Mouse (Mus musculus): ENCODE data around the gene Uhrf1. TPM values are rescaled to one million over a fixed set of nuclear protein-coding genes. Genes with fewer than 3 reads are reported as not detected.

Gene Uhrf1
- total RNA-seq, 1 experiment from 2014 or later = 25.6 TPM

GRCm38 (mm10) chr17:56275842-56276480 is 27.2 kb upstream of the Uhrf1 start:
- DNase-seq = peak; percentile 64

GRCm38 (mm10) chr17:56276643-56277566 is 26.2 kb upstream of the Uhrf1 start, which contains the start of gene Ticam1:
TSS of gene Ticam1 (minus strand) at chr17:56276786.
- DNase-seq = peak; percentile 95

GRCm38 (mm10) chr17:56277567-56277893 is 25.6 kb upstream of the Uhrf1 start:
- no peak for DNase-seq

GRCm38 (mm10) chr17:56278340-56278739 is 24.8 kb upstream of the Uhrf1 start:
- no peak for DNase-seq

DNA sequence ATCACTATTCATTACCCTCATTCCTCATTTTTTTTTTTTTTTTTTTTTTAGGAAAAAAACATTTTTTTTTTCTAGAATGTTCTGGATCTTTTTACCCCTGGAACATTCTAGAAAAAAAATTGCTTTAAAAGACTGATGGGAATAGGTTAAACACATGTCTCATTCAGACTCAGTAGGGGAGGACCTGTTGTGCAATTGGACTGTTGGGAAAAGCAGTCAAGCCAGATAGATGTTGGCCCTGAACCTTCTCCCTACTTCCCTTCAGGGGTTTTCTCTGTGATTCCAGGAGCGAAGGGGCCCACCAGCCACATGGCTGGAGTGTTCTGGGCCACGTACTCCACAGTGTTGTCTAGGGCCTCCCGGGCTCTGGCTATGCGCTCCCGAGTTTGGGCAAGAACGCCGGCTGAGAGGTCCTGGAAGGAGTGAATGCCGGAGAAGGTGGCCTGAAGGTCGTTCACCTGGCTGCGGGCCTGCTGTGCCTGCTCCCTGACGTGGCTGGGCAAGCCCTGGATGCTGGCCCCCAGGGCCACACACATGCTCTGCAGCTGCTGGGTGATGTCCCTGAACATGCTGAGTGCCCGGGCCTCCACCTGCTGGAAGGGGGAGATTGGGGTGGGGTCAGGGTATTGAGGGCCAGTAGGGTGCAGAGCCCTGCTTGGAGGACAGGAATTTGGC is 23.5 kb upstream of the Uhrf1 start:
- peak; percentile 73 for DNase-seq

GRCm38 (mm10) chr17:56281193-56281592 is 21.9 kb upstream of the Uhrf1 start:
- peak; percentile 40 for DNase-seq

DNA sequence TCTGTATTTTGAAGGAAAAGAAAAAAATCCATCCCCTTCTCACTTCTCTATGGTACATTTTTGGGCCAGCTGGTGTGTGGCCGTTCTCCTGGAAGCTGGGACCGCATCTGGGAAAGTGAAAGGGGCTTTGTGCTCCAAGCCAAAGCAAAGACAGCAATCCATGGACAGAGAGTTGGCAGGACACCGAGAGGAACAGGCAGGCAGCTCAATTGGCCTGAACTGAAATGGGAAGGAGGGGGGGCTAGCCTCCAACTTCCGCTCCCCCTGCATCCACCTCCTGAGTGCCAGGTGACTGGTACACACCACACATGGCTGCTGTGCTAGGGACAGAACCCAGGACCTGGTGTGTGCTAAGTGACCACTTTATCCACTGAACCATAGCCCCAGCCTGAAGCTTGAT is 20.3 kb upstream of the Uhrf1 start:
- DNase-seq = no peak

DNA sequence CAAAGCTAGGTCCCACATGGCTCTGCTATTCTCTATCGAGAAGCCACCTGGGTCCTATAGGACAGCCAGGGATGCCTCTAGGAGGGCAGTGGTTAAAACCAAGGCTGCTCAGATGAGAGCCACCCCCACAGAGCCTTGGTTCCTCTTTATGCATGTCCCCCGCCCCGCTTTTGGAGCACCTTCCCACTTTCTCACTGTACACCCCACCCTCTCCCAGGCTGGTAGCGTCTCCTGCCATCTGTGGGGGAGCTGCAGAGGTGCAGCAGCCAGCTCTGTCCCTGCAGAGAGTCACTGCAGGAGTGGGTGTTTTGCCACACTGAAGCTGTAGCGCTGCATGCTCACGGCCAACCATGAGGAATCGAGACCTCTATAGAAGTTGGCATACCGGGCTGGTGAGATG is 19.8 kb upstream of the Uhrf1 start:
- DNase-seq = no peak

DNA sequence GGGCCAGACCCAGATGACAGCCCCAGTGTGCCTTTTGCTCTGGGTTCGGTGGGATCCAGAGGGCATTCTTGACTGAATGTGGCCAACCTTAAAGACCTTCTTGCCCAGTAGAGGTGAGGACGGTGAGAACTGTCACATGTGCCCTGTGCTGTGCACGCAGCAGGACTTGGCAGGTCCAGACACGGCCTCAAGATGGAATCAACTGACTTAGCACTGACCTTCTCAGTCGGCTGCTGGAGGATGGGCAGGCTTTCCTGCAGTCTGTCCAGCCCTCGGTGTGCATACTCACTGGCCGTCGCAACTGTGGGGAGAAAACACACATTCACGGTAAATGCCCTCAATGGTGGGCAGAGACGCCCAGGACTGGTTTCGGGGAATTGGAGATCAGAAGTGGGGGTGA is 17.1 kb upstream of the Uhrf1 start:
- no peak for DNase-seq

DNA sequence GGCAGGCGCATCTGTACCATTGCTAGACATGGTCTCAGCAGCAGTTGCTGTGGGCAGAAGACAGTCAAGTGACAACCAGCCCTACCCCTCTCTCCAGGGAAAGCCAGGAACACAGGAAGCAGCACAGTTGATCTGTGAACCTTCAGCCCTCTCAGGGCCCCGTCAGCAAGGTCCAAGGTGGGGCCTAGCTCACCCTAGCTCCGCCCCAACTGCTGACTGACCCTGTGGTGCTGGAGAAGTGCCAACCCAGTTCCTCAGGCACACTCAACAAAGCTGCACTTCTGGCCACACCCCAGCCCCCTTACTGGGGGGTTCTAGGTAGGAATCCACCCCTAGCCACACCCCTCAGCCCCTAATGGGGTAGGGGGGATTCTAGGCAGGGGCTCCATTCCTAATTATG is 15.3 kb upstream of the Uhrf1 start:
- peak; percentile 85 for DNase-seq

- no peak for DNase-seq
Measured at GRCm38 (mm10) chr17:56288866-56289265, 14.3 kb upstream of the Uhrf1 start.

GRCm38 (mm10) chr17:56289371-56290331 is 13.5 kb upstream of the Uhrf1 start:
- DNase-seq = peak; percentile 72

- DNase-seq = peak; percentile 99
Measured at GRCm38 (mm10) chr17:56290388-56291170, 12.5 kb upstream of the Uhrf1 start.

DNA sequence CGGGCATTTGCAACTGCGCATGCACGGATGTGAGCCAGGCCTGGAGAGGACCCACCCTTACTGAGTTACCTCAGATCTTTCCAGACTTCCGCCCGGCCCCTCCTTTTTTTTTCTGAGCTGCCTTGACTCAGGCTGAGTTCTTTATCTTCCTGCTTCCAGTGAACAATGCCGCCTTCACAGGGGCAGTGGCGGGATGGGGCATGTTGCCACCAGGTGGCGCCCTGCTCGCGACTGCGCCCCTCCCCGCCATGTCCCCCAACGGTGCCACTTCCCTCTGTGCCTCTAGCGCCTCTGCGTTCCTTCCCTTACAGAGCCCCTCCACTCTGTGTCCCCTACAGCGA is 12.0 kb upstream of the Uhrf1 start:
- DNase-seq = peak; percentile 96

- no peak for DNase-seq
Measured at GRCm38 (mm10) chr17:56291826-56292475, 11.2 kb upstream of the Uhrf1 start.

DNA sequence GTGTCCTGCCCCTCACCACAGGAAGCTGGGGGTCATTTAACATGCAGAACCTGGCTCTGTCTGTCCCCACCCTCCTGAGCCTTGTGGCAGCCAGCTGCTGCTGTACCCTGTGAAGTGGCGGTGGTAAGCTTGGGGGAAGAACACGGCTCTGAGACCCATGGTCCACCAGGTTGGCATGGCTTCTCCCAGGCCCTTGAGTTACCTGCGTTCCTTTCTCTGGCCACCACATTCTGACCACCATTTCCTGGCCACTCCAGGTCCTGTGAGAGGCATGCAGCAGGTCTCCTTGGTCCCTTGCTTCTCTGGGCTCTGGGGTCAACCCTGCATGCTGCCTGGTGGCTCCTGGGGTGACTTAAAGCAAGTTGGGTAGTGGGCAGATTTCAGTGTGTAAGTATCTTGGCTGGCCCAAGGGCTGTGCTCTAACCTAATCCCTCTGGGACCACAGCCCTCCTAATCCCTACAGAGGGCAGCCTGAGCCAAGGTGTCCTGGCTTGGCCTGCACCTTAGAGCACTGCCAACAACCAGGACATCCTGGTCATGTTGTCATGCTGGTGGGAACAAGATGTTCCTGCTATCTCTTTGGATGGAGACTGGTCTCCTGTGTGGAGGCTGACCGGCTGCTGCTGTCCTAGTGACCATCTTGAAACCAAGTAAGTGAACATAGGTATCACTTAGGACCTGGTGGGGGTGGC is 10.4 kb upstream of the Uhrf1 start, which contains the start of gene Plin3:
Gene Plin3, minus strand, starts transcription at position 343 of the 692 bp plus-strand sequence.
- peak; percentile 63 for DNase-seq

DNA sequence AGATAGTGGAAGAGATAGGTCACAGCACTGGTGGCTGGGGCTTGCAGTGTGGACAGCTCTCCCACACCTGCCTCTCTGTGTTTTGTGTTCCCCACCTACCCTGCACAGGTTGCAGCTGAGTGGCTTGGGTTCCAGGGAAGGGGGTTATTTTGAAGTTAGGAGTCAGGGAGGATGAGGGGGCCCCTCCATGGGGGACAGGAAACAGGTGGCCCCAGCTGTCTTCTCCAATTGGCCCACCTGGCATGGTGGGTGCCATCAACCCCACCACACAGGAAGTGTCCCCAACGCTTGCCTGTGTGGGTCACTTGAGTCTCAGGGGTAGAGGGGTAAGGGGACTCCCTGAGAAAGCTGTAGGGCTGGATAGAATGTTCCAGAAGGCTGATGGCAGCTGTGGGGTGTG is 9.8 kb upstream of the Uhrf1 start:
- no peak for DNase-seq

DNA sequence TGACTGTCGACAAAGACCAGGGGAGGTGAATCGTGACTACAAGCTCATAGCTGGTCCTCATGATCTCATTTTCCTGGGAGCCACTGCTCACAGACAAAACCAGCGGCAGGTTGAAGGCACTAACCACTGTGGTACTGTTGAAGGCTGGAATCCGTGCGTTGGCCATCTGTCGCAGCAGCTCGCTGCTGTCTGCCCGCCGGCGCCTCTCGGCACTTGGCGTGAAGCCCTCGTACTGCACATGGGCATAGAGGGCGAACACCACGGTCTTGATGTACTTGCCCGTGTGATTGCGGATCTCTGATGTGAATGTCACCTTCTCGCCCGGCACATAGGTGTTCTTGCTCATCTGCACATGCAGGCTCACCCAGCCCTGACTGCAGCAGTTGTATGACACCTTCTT is 8.9 kb upstream of the Uhrf1 start:
- DNase-seq = no peak

DNA sequence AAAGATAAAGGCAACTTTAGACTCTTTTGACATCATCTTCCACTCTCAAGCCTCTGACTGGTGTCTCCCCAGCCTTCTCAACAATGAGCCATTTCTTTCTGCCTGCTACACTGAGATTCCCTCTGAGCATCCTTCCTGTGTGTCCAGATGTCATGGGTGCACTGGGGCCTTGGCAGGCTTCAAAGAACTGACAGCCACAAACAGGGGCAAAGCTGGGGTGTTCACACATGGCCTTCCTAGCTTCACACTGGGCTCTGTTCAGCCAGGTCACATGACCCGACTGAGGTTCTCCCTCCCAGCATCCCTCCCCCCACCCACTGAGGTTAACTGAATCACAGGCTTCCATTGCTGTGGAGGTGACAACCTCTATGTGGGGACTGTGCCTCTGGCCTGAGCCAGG is 6.9 kb upstream of the Uhrf1 start:
- DNase-seq = no peak

- no peak for DNase-seq
Measured at GRCm38 (mm10) chr17:56298238-56298637, 4.9 kb upstream of the Uhrf1 start.
